Mouse (Mus musculus) c-Kit-positive CD71-negative TER-119-negative erythroid progenitor cells, embryonic 14.5 days (primary cell): ENCODE measurements around the gene Il6st.

ENCODE experiments used
- DNase-seq: peaks from one replicate; pipeline ENCODE4 v3.0.0-alpha.2; 2013; ENCODE audit warnings: low read depth

Gene Il6st

GRCm38 (mm10) chr13:112482525-112482924 is 18.7 kb downstream of the Il6st start:
- DNase-seq, result no peak

DNA sequence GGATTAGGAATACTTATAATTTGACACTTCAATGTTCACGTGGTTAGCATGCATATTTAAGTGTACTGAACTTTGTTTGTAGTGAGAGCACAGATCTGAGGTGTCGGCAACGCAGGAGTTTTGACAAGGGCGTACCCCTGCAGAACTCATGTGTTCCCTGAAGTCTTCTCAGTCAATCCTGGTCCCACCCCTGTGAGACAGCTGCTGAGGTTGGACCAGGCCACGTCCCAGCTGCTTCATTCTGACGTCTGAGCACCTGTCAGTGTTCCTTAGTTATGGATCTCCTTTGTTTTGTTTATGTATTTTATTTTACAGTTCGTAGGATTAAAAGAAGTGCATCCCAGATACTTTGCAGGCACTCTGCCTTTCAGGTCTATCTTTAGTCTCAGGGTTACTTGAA is 19.1 kb downstream of the Il6st start:
- no peak for DNase-seq

GRCm38 (mm10) chr13:112486236-112486635 is 22.4 kb downstream of the Il6st start:
- DNase-seq, result no peak

DNA sequence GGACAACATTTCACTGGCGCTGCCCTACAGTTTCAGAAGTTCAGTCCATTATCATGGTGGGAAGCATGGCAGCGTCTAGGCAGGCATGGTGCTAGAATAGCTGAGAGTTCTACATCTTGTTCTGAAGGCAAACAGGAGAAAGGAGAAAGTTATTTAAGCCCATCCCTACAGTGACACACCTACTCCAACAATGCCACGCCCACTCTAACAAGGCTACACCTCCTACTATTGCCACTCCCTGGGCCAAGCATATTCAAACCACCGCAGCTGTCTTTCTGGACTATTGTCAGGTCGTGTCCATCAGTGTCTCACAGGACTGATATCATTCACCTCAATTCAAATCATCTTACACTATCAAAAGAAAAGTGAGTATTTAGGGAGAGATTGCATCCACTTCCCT is 22.8 kb downstream of the Il6st start:
- no peak for DNase-seq

GRCm38 (mm10) chr13:112490036-112490435 is 26.2 kb downstream of the Il6st start:
- DNase-seq, result no peak

GRCm38 (mm10) chr13:112491636-112492284 is 27.9 kb downstream of the Il6st start:
- DNase-seq, result no peak

GRCm38 (mm10) chr13:112492285-112492678 is 28.4 kb downstream of the Il6st start:
- DNase-seq, result no peak

- no peak for DNase-seq
Measured at GRCm38 (mm10) chr13:112494590-112494989, 30.7 kb downstream of the Il6st start.

GRCm38 (mm10) chr13:112500027-112500426 is 36.2 kb downstream of the Il6st start:
- no peak for DNase-seq

- no peak for DNase-seq
Measured at GRCm38 (mm10) chr13:112500466-112500865, 36.6 kb downstream of the Il6st start.

GRCm38 (mm10) chr13:112503846-112504245 is 40.0 kb downstream of the Il6st start:
- no peak for DNase-seq

DNA sequence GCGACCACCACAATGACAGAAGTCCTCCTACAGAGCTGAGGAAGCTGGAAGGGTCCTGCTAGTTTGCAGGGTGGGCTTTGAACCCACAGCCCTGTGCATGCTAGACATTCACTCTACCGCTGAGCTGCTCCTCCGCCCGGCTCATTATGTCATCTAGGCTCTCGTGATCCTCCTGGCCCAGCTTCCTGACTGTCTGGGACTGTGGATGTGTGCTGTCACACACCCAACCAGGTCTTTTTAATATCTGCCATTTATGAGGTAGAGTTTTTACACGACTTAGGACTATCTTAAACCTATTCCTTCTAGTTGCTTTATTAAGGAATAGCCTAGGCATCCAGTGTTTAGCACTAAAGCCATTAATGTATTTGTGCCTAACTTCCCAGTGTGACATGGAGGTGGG is 41.6 kb downstream of the Il6st start:
- DNase-seq, result no peak

GRCm38 (mm10) chr13:112506766-112507165 is 42.9 kb downstream of the Il6st start:
- DNase-seq, result no peak

- DNase-seq, result no peak
Measured at GRCm38 (mm10) chr13:112507691-112508090, 43.8 kb downstream of the Il6st start.

- no peak for DNase-seq
Measured at GRCm38 (mm10) chr13:112508487-112508886, 44.6 kb downstream of the Il6st start.

GRCm38 (mm10) chr13:112509465-112509864 is 45.6 kb downstream of the Il6st start:
- DNase-seq, result peak; percentile 38

DNA sequence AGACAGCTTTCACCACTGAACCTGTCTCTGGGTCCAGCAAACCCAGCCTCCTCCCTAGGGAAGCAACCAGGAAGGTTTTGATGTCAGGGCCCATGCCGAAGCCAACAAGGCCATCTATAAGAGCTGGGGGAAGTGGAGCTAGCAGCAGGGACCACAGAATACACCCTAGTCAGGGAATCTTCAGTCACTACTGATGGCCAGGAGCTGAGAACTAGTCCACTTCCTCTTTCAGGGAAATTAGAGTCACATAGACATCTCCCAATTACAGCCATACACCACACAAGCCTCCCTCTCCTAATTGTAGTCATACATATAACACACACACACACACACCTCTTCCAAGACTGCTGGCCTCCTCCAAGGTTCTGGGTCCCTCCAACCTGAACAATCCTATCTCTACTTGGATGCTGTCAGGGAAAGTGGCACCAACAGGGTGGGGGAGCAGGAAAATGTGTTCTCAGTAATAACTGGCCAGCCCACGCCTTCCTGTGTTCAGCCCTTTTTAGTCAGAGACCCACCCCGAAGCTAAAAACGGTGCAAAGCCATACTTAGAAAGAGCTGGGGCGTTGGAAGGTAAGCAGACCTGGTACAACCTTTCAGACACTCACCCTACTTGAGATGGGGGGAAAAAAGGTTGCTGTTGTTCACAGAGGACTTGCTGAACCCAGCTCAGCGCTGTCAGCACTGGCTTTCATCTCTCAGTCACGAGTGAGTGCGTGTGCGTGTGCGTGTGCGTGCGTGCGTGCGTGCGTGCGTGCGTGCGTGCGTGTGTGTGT is 46.8 kb downstream of the Il6st start:
- no peak for DNase-seq

GRCm38 (mm10) chr13:112511261-112511660 is 47.4 kb downstream of the Il6st start:
- no peak for DNase-seq

GRCm38 (mm10) chr13:112511810-112512209 is 47.9 kb downstream of the Il6st start:
- DNase-seq, result no peak

DNA sequence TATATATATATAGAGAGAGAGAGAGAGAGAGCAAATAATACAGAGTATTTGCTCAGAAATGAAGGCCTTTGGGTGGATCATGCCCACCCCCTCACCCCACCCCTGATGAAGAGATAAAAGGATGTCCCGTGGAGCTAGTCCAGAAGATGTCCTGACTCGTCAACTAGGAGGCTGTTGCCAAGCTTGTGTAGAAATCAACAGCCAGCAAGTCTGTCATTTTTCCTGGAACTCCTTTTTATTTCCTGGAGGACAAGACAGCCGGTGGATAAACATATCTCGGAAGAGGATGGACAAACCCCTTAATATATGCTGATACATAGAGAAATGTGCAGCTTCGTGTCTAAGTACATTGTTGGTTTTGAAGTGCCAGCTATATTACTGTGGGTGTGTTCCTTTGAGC is 49.0 kb downstream of the Il6st start:
- DNase-seq, result no peak

GRCm38 (mm10) chr13:112514546-112514945 is 50.7 kb downstream of the Il6st start:
- no peak for DNase-seq

- no peak for DNase-seq
Measured at GRCm38 (mm10) chr13:112522261-112522660, 58.4 kb downstream of the Il6st start.

GRCm38 (mm10) chr13:112522896-112523295 is 59.0 kb downstream of the Il6st start:
- no peak for DNase-seq
